Mouse (Mus musculus) lung, embryonic 14.5 days (tissue): Measurements from ENCODE around the gene Lekr1. TPM values are rescaled to one million over a fixed set of nuclear protein-coding genes. Genes with fewer than 3 reads are reported as not detected.

Source experiments
- ATAC-seq: fragments of 200-750 bp; cut with Nextera tagmentation; 2 replicates; pipeline ENCODE4 v1.8.0; 2017; ENCODE audit warnings: mild to moderate bottlenecking, moderate TSS enrichment, moderate library complexity; ENCODE audit not compliant: insufficient read depth
- DNase-seq: peaks from one replicate; pipeline ENCODE4 v3.0.0-alpha.2; 2015
- H3K27ac ChIP-seq: fragments of 300-500 bp; sonication (generic); 2 replicates; pipeline ENCODE4 v1.5.1; 2014; ENCODE audit warnings: low read depth, mild to moderate bottlenecking, moderate library complexity
- H3K27me3 ChIP-seq: fragments of 300-500 bp; sonication (generic); 2 replicates; pipeline ENCODE4 v1.6.1; 2014; ENCODE audit warnings: low read length, control low read depth; ENCODE audit not compliant: insufficient read depth
- H3K36me3 ChIP-seq: fragments of 300-500 bp; sonication (generic); 2 replicates; pipeline ENCODE4 v1.6.1; 2014; ENCODE audit warnings: control low read depth; ENCODE audit not compliant: insufficient read depth
- H3K4me1 ChIP-seq: fragments of 300-500 bp; sonication (generic); 2 replicates; pipeline ENCODE4 v1.6.1; 2014; ENCODE audit warnings: antibody characterized with exemption, control low read depth; ENCODE audit not compliant: insufficient read depth
- H3K4me2 ChIP-seq: fragments of 300-500 bp; sonication (generic); 2 replicates; pipeline ENCODE4 v1.6.1; 2014; ENCODE audit warnings: mild to moderate bottlenecking
- H3K4me3 ChIP-seq: fragments of 300-500 bp; sonication (generic); 2 replicates; pipeline ENCODE4 v1.5.1; 2014; ENCODE audit warnings: low read depth, low read length
- H3K9ac ChIP-seq: fragments of 300-500 bp; sonication (generic); 2 replicates; pipeline ENCODE4 v1.6.1; 2014
- H3K9me3 ChIP-seq: fragments of 300-500 bp; sonication (generic); 2 replicates; pipeline ENCODE4 v1.6.1; 2016; ENCODE audit warnings: low read depth, low read length, control low read depth
- CTCF ChIP-seq: IDR thresholded peaks from 2 replicates; pipeline ENCODE4 v1.5.1; 2016; ENCODE audit warnings: antibody characterized with exemption, low read depth
- WGBS: fragments of 180-500 bp; shearing (Covaris S2); extraction: QIAGEN DNeasy Blood & Tissue Kit; methylation state at CpG from one replicate; pipeline ENCODE4 v1.1.7; 2014; 5-methylcytosine and 5-hydroxymethylcytosine counted together
- polyA plus RNA-seq: library from polyadenylated mRNA; unstranded; fragments of >200 nt; fragmentation: Nextera tagmentation; extraction: Ambion mirVana; gene quantifications from 2 replicates; pipeline ENCODE4 v1.2.1, GENCODE M21; 2014

Gene Lekr1
- polyA plus RNA-seq, 1 experiment from 2014 or later, result 9.5 TPM

GRCm38 (mm10) chr3:65844302-65844701, 178.3 kb downstream of the Lekr1 start:
- Histone ChIP-seq H3K4me2 (no peak overlapping the region), H3K27me3 (no peaks in the 10 kb centered on the region), H3K27ac (peak overlapping the region; percentile 40; the same call in 1 of the 2 replicates), H3K36me3 (no peaks in the 10 kb centered on the region), H3K4me1 (peaks cover 8% of the 10 kb centered on the region; the same call in 1 of the 2 replicates), H3K9ac (no peak overlapping the region), H3K9me3 (no peaks in the 10 kb centered on the region), H3K4me3 (no peak overlapping the region)
- WGBS, result 76% methylated on average over 10 of the region's 10 CpGs
- ATAC-seq (no peak), DNase-seq (no peak)
- TF ChIP-seq CTCF, result no peak

GRCm38 (mm10) chr3:65844851-65845552, 179.0 kb downstream of the Lekr1 start:
- ATAC-seq, result peak; percentile 81
- WGBS, result 36% methylated on average over 8 of the region's 8 CpGs

GRCm38 (mm10) chr3:65847158-65847787, 181.2 kb downstream of the Lekr1 start:
- Histone ChIP-seq H3K4me2 (no peak overlapping the region), H3K4me3 (no peak overlapping the region), H3K36me3 (no peaks in the 10 kb centered on the region), H3K27me3 (no peaks in the 10 kb centered on the region), H3K9ac (no peak overlapping the region), H3K27ac (no peak overlapping the region), H3K9me3 (no peaks in the 10 kb centered on the region), H3K4me1 (peaks cover 8% of the 10 kb centered on the region; the same call in 1 of the 2 replicates)
- WGBS, result 53% methylated on average over 4 of the region's 4 CpGs
- ATAC-seq (peak; percentile 13; the same call in 1 of the 2 replicates), DNase-seq (peak; percentile 73)
- no peak for TF ChIP-seq CTCF

More at GRCm38 (mm10) chr3:65844851-65845552, 179.0 kb downstream of the Lekr1 start:
- H3K4me3 ChIP-seq, result no peak overlapping the region
- peak overlapping the region; percentile 40; the same call in 1 of the 2 replicates for H3K27ac ChIP-seq
- H3K27me3 ChIP-seq, result no peaks in the 10 kb centered on the region
- no peak overlapping the region for H3K4me2 ChIP-seq
- no peak overlapping the region for H3K9ac ChIP-seq
- peaks cover 8% of the 10 kb centered on the region; the same call in 1 of the 2 replicates for H3K4me1 ChIP-seq
- no peaks in the 10 kb centered on the region for H3K36me3 ChIP-seq
- TF ChIP-seq CTCF, result no peak
- H3K9me3 ChIP-seq, result no peaks in the 10 kb centered on the region
- peak; percentile 88 for DNase-seq

DNA sequence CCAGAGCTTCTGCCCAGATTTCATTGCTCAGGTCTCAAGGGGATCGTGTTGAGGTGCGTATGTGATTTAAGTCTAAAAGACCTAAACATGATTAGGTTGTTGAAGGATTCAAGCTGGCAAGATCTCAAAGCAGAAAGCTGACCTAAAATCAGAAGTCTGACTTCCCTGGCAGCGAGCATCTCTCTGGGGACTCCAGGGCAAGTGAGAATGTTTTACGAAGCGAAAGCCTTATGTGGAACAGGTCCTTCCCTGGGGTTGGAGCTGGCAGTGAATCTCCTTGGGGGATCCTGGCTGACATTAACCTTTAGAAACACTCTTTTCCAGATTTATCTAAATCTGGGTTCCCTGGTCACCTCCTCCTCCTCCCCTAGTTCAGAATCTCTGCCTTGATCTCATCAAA, 187.7 kb downstream of the Lekr1 start:
- no peak for TF ChIP-seq CTCF
- H3K27ac ChIP-seq, result no peak overlapping the region
- DNase-seq (no peak), ATAC-seq (no peak)
- no peak overlapping the region for H3K9ac ChIP-seq
- no peaks in the 10 kb centered on the region for H3K9me3 ChIP-seq
- no peak overlapping the region for H3K4me2 ChIP-seq
- WGBS, result 84% methylated on average over 5 of the region's 5 CpGs
- H3K4me3 ChIP-seq, result no peak overlapping the region
- no peaks in the 10 kb centered on the region for H3K27me3 ChIP-seq
- no peaks in the 10 kb centered on the region for H3K36me3 ChIP-seq
- peaks cover 6% of the 10 kb centered on the region; the same call in 1 of the 2 replicates for H3K4me1 ChIP-seq

- H3K4me1 ChIP-seq, result peaks cover 11% of the 10 kb centered on the region
- no peak for ATAC-seq
Observed at GRCm38 (mm10) chr3:65855521-65855920, 189.5 kb downstream of the Lekr1 start.

DNA sequence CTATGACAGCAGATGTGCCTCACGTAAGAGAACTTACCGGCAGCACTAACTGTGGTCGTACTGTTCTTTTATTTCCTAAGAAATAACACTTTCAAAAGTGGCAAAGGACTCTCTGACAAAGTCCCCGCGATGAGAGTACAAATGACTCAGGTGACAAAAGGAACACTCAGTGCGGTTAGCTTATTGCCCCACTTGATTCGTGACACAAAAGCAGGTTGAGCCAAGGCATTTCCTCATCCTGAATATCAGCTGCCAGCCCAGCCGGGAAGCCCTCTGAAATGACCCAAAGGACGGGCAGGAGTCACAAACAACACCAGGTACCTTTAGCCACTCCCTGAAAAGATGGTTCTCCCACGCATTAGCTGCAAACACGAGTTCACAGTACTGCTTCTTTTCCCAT, 192.1 kb downstream of the Lekr1 start:
- no peak overlapping the region; the same call in 1 of the 2 replicates for H3K9ac ChIP-seq
- 45% methylated on average over 11 of the region's 11 CpGs for WGBS
- no peak overlapping the region for H3K4me3 ChIP-seq
- ATAC-seq, result no peak
- H3K27ac ChIP-seq, result no peak overlapping the region
- peaks cover 19% of the 10 kb centered on the region for H3K4me1 ChIP-seq
- peak overlapping the region; percentile 38; the same call in 1 of the 2 replicates for H3K4me2 ChIP-seq
- no peaks in the 10 kb centered on the region for H3K36me3 ChIP-seq
- no peaks in the 10 kb centered on the region for H3K9me3 ChIP-seq
- DNase-seq, result no peak
- no peak for TF ChIP-seq CTCF
- no peaks in the 10 kb centered on the region for H3K27me3 ChIP-seq

More at GRCm38 (mm10) chr3:65855521-65855920, 189.5 kb downstream of the Lekr1 start:
- no peak overlapping the region for H3K4me3 ChIP-seq
- no peak overlapping the region for H3K27ac ChIP-seq
- 86% methylated on average over 5 of the region's 5 CpGs for WGBS
- H3K4me2 ChIP-seq, result no peak overlapping the region
- H3K9ac ChIP-seq, result no peak overlapping the region
- H3K9me3 ChIP-seq, result no peaks in the 10 kb centered on the region
- no peaks in the 10 kb centered on the region for H3K27me3 ChIP-seq
- no peaks in the 10 kb centered on the region for H3K36me3 ChIP-seq
- no peak for DNase-seq
- no peak for TF ChIP-seq CTCF

DNA sequence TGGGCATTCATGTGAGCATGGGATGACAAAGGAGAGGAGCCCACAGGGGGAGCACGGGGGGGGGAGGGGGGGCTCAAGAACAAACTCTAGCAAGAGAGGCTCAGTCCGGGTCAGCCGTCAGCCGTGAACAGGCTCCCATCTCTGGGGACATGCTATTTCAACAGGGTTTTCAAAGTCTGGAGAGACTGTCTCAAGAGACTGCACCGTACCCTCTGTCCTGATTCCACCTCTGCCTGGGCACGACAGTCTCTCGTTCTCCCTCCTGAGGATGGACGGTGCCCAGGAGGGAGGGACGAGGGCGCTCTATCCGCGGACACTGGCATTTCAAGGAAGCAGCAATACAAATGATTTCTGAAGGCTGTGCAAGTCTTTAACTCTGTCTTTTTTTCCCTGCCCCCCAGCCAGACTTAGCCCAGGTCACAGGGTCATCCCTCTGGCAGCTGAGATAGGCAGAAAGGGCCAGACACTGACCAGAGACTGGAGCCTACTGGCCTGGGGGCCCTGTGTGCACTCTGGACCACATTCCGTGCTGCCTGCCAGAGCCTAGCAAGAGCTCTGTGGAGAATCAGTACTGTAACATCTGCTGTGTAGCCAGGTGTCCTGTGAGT, 192.8 kb downstream of the Lekr1 start:
- no peak overlapping the region; the same call in 1 of the 2 replicates for H3K9ac ChIP-seq
- DNase-seq (peak; percentile 31), ATAC-seq (no peak; the same call in 1 of the 2 replicates)
- H3K4me3 ChIP-seq, result no peak overlapping the region
- peak overlapping the region; percentile 38 for H3K4me2 ChIP-seq
- H3K27me3 ChIP-seq, result no peaks in the 10 kb centered on the region
- H3K36me3 ChIP-seq, result no peaks in the 10 kb centered on the region
- no peaks in the 10 kb centered on the region for H3K9me3 ChIP-seq
- H3K27ac ChIP-seq, result no peak overlapping the region
- TF ChIP-seq CTCF, result peak; percentile 10; the same call in 1 of the 2 replicates
- 12% methylated on average over 13 of the region's 13 CpGs for WGBS
- H3K4me1 ChIP-seq, result peaks cover 19% of the 10 kb centered on the region
